Mouse (Mus musculus): Measurements from ENCODE around the gene Katnal1.
A peak's percentile ranks its signal among the peaks of the same experiment; 100 is the strongest.

Katnal1 gene

GRCm38 (mm10) chr5:148954314-148955060 lies 25.4 kb upstream of the Katnal1 start:
- DNase-seq (ENCODE audit: low spot score): no peak

- DNase-seq (ENCODE audit: low spot score): no peak
Observed at GRCm38 (mm10) chr5:148953098-148953497, 24.0 kb upstream of the Katnal1 start.

- no peak for DNase-seq (ENCODE audit: low spot score)
Observed at GRCm38 (mm10) chr5:148952419-148952818, 23.3 kb upstream of the Katnal1 start.

- no peak for DNase-seq (ENCODE audit: low spot score)
Observed at GRCm38 (mm10) chr5:148951360-148951759, 22.2 kb upstream of the Katnal1 start.

- no peak for DNase-seq (ENCODE audit: low spot score)
Observed at GRCm38 (mm10) chr5:148950064-148950463, 20.9 kb upstream of the Katnal1 start.

DNA sequence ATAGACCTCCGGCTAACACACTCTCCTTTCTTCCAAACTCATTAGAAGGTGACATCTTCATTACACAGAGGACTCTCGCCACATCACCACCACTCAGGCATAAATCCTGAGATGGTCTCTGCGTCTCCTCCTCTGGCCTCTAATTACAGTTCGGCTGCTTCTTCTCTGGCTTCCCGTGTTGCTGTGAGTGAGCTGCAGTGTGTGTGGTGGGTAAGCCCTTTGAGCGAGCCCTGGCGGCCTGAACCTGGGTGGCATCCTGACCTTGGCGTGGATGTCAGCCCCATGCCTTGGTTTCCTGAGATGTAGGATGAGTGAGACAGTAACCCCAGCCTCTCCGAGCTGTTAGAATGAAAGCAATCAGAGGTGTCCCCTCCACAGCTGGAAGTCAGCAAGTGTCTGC lies 19.5 kb upstream of the Katnal1 start:
- no peak for DNase-seq (ENCODE audit: low spot score)

- DNase-seq (ENCODE audit: low spot score): no peak
Observed at GRCm38 (mm10) chr5:148947412-148947811, 18.3 kb upstream of the Katnal1 start.

DNA sequence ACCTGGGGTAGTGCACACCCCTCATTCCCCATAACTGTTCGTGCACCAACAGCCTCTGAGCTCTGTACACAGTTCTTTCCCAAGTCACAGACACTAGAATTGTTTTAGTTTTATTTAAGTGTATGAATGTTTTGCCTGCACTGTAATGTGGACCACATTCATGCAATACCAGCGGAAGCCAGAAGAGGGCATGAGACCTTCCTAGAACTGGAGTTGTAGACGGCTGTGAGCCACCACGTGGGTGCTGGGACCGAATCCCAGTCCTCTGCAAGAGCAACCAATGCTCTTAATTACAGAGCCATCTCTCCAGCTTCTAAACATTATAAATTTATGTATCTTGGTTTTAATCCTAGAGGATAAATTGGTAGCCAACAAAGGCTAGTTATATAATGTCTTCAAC lies 17.7 kb upstream of the Katnal1 start:
- DNase-seq (ENCODE audit: low spot score): no peak

DNA sequence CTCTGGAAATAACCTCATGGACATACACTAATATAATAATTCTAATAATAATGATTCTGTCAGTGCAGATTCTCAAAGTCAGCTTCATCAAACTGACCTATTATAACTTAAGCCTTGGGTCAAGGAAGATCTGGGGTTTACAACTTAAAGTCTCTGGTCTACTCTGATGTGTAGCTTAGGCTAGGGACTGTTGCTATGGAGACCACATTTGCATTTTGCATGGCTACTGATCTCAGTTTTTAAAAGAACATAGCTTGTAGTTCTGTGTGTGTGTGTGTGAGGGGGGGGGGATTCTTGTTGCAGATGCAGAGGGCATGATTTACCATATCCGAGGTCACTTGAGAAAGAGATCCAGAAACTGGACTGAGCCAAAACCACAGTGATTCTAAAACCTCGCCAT lies 16.6 kb upstream of the Katnal1 start:
- no peak for DNase-seq (ENCODE audit: low spot score)

DNA sequence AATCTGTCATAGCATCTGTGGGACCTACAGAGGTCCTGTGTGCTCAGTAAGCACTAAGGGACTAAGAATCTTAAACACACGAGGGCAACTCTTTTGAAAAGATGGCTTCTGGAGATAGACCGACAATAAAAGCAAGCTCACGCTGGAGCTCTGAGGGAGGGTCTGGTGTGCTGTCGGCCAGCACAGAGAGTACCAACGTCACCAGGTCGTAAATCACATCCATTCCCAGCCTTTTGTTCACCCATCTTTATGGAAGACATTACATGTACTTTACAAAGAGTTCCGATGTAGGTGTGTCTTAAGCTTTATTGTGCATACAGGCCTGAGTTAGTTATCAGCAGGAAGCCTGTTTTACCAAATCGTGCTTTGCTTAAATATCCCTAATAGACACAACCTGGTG lies 14.9 kb upstream of the Katnal1 start:
- DNase-seq (ENCODE audit: low spot score): no peak

GRCm38 (mm10) chr5:148943444-148943843 lies 14.3 kb upstream of the Katnal1 start:
- DNase-seq (ENCODE audit: low spot score): no peak

DNA sequence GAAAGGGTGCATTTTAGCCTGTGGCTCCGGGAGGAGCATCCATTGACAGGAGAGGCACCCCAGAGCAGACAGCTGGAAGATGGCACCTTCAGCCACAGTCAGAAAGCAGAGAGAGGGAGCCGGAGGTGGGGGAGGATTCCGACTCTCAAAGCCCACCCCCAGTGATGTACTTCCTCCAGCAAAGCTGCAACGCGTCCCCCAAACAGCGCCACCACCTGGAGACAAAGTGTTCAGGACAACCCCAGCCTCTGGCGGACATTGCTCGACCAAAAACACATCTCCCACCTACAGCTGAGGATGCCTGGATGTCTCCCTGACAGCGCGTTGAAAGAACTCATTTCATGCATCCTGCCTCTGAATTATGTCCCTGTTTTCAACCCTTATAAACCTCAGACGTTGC lies 13.8 kb upstream of the Katnal1 start:
- no peak for DNase-seq (ENCODE audit: low spot score)

DNA sequence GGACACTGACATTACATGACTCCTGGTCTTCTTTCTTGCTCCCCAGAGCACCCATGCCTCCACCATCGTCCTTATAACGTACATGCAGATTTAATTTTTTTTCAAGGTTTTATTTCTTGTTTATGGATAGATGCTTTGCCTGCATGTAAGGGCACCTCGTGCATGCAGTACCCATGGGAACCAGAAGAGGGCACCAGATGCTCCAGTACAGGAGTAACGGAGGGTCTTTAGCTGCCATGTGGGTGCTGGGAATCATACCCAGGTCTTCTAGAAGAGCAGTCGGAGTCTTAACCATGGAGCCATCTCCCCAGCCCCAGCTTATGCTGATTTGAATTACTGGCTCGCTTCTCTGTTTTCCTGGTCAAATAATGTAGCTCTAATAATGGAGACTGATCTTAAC lies 13.2 kb upstream of the Katnal1 start:
- DNase-seq (ENCODE audit: low spot score): no peak

GRCm38 (mm10) chr5:148941867-148942266 lies 12.7 kb upstream of the Katnal1 start:
- no peak for DNase-seq (ENCODE audit: low spot score)

GRCm38 (mm10) chr5:148939948-148940382 lies 10.8 kb upstream of the Katnal1 start:
- DNase-seq (ENCODE audit: low spot score): no peak

- DNase-seq (ENCODE audit: low spot score): no peak
Observed at GRCm38 (mm10) chr5:148936516-148936951, 7.4 kb upstream of the Katnal1 start.

DNA sequence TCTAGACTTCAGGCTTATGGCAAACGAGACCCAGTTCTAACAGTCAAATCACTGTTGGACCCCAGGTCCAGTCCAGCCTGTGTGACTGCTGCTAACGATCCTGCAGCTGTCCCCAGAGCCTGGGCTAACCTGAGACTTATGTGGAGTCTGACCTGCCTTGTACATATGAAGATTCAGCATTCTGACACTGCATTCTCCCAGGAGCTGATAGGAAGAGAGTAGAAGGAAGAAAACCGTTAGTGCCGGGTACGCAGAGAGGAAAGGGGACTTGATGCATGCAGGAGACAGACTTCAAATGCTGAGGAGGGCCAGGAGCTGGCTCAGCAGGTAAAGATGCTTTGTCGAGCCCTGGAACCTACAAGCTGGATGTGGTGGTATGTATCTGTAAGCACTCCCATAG lies 6.8 kb upstream of the Katnal1 start:
- DNase-seq (ENCODE audit: low spot score): no peak

- DNase-seq (ENCODE audit: low spot score): no peak
Observed at GRCm38 (mm10) chr5:148935071-148935821, 6.1 kb upstream of the Katnal1 start.

GRCm38 (mm10) chr5:148934457-148934856 lies 5.3 kb upstream of the Katnal1 start:
- no peak for DNase-seq (ENCODE audit: low spot score)

DNA sequence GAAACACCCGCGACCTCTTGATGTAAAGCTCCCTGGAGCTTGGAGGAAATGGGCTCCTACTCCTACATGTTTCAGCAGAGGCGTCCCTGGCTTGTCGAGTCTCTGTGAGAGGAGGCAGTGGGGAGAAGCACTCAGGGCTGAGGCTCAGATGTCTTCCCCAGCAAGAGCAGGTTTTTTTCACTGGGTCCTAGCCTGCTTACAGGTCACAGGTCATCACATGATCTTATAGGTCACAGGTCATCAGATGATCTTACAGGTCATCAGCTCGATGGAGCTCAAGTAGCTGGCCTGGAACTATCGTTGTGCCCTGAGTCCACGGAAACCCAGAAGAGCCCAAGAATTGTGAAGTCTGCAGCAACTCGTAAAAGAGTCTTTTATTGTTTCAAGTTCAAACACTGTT lies 4.6 kb upstream of the Katnal1 start:
- no peak for DNase-seq (ENCODE audit: low spot score)

- DNase-seq (ENCODE audit: low spot score): no peak
Observed at GRCm38 (mm10) chr5:148931301-148931700, 2.2 kb upstream of the Katnal1 start.

GRCm38 (mm10) chr5:148928382-148929115 lies 571 bp downstream of the Katnal1 start:
- DNase-seq (ENCODE audit: low spot score): peak; percentile 86

DNA sequence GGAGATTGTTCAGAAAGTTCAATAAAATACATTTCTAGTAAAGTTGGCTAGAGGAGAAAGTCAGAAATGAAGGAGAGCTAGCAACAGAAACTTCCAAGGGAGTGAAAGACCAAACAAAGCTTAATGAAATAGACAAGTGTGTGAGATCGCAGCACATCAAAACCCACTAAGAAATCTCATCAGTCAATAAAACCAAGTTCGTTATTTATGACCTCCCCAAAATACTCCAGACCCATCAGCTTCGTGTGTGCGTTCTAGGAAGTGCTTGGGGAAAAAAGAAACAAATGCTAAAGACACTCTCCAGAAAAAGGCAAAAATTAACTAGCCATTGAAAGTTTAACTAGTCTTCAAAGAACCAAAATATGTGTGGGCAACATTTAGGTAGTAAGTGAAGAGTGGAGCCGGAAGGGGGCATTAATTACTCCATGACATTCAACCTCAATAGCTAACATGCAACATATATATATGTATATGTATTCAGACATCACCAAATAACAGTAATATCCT lies 1.4 kb downstream of the Katnal1 start:
- no peak for DNase-seq (ENCODE audit: low spot score)
